Mouse (Mus musculus): Measurements from ENCODE around the gene Tgif1. TPM values are rescaled to one million over a fixed set of nuclear protein-coding genes. Genes with fewer than 3 reads are reported as not detected.

The Tgif1 gene
- total RNA-seq, 1 experiment: 74.6 TPM

DNA sequence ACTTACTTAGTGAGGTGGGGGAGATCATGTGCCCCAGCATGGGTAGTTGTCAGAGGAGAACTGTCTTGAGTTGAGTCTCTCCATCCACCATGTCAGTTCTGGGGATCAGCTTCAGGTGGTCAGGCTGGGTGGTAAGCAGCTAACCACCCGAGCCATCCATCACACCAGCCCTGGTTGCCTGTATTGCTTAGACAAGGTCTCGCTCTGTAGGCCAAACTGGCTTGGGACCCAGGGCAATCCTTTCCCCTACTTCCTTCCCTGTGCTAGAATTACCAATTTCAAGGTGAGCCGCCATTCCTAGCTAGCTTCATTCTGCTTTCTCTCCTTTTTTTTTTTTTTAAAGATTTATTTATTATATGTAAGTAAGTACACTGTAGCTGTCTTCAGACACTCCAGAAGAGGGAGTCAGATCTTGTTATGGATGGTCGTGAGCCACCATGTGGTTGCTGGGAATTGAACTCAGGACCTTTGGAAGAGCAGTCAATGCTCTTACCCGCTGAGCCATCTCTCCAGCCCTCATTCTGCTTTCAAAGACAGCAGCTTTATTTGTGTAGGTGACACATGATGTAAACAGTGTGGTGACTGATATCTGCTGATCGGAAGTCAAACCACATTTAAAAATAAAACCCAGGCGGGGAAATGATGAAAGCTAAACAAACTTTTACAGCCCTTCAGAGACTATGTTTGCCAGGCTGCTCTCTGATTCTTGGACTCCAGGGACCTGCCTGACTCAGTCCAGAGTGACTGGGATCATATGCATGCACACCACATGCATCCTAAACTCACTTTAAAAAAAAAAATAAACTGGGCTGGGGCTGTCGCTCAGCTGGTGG, 56.2 kb downstream of the Tgif1 start:
- no peak for DNase-seq (ENCODE audit: low read depth, low spot score)
- no peak overlapping the region for H3K9ac ChIP-seq (ENCODE audit: insufficient read depth, low read depth, low read length, poor library complexity, severe bottlenecking)
- H3K27ac ChIP-seq (ENCODE audit: insufficient read depth, low read depth, low read length, poor library complexity, severe bottlenecking): no peak overlapping the region
- TF ChIP-seq MAFK (IDR thresholded peaks at IDR 0.05; ENCODE audit: insufficient read depth, low read depth, low read length) (no peak), ZNF384 (IDR thresholded peaks at IDR 0.05; ENCODE audit: low read depth, low read length) (no peak), HCFC1 (IDR thresholded peaks at IDR 0.05; ENCODE audit: borderline replicate concordance, insufficient read depth, low read length) (no peak), CHD2 (IDR thresholded peaks at IDR 0.05; ENCODE audit: low read depth, low read length) (no peak), ZC3H11A (IDR thresholded peaks at IDR 0.05; ENCODE audit: borderline replicate concordance, low read depth, low read length) (no peak)
- in situ Hi-C loops (cut with MboI; ENCODE audit: low sequenced_read_pairs in 2 of 2, unreplicated experiment in 2 of 2): no loop called here
- no peak overlapping the region for H3K4me3 ChIP-seq (ENCODE audit: insufficient read depth in 1 of 2, low read depth in 1 of 2, low read length in 2 of 2, poor library complexity in 1 of 2, severe bottlenecking in 1 of 2)
- H3K9me3 ChIP-seq (ENCODE audit: control insufficient read depth, insufficient read depth, low read depth, low read length): no peaks in the 10 kb centered on the region
- peaks cover 0 to 9% of the 10 kb centered on the region in 2 experiments; a peak in 3 of 4 replicates for H3K4me1 ChIP-seq (ENCODE audit: control insufficient read depth in 2 of 2, insufficient read depth in 2 of 2, low read length in 2 of 2, poor library complexity in 1 of 2)
- H3K36me3 ChIP-seq (ENCODE audit: control insufficient read depth, insufficient read depth, low read length, poor library complexity, severe bottlenecking): peaks cover 4% of the 10 kb centered on the region

GRCm38 (mm10) chr17:70795196-70795595, 58.1 kb downstream of the Tgif1 start:
- no peak overlapping the region for H3K27ac ChIP-seq (ENCODE audit: insufficient read depth, low read depth, low read length, poor library complexity, severe bottlenecking)
- no peak for DNase-seq (ENCODE audit: low read depth, low spot score)
- no peak overlapping the region for H3K9ac ChIP-seq (ENCODE audit: insufficient read depth, low read depth, low read length, poor library complexity, severe bottlenecking)

DNA sequence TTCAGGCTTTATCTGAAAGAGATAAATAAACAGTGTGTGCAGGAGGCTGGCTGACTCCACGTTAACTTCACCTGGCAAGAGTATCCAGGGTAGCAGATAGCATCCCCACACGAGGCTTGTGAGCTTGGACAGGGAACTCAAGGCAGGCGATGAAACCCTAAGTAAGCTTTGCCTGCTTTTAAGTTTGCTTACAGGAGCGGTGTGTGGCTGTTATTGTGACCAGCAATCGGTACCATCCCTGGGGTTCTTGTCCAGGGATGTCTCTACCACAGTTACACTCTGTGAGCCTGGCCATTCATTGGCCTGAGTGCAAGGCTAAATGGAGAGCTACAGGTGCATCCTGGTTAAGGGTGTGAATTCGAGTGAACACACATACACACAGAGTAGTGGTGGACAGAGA, 58.6 kb downstream of the Tgif1 start:
- no peaks in the 10 kb centered on the region; the same call in 1 of the 2 replicates for H3K36me3 ChIP-seq (ENCODE audit: control insufficient read depth, insufficient read depth, low read length, poor library complexity, severe bottlenecking)
- no peak for DNase-seq (ENCODE audit: low read depth, low spot score)
- H3K9me3 ChIP-seq (ENCODE audit: control insufficient read depth, insufficient read depth, low read depth, low read length): no peaks in the 10 kb centered on the region
- TF ChIP-seq CHD2 (IDR thresholded peaks at IDR 0.05; ENCODE audit: low read depth, low read length) (no peak), HCFC1 (IDR thresholded peaks at IDR 0.05; ENCODE audit: borderline replicate concordance, insufficient read depth, low read length) (no peak), ZNF384 (IDR thresholded peaks at IDR 0.05; ENCODE audit: low read depth, low read length) (no peak), MAFK (IDR thresholded peaks at IDR 0.05; ENCODE audit: insufficient read depth, low read depth, low read length) (no peak)
- H3K9ac ChIP-seq (ENCODE audit: insufficient read depth, low read depth, low read length, poor library complexity, severe bottlenecking): no peak overlapping the region
- in situ Hi-C loops (cut with MboI; ENCODE audit: low sequenced_read_pairs in 2 of 2, unreplicated experiment in 2 of 2): no loop called here
- no peak overlapping the region for H3K4me3 ChIP-seq (ENCODE audit: insufficient read depth in 1 of 2, low read depth in 1 of 2, low read length in 2 of 2, poor library complexity in 1 of 2, severe bottlenecking in 1 of 2)
- peaks cover 0 to 11% of the 10 kb centered on the region in 2 experiments; a peak in 3 of 4 replicates for H3K4me1 ChIP-seq (ENCODE audit: control insufficient read depth in 2 of 2, insufficient read depth in 2 of 2, low read length in 2 of 2, poor library complexity in 1 of 2)
- no peak overlapping the region for H3K27ac ChIP-seq (ENCODE audit: insufficient read depth, low read depth, low read length, poor library complexity, severe bottlenecking)

More at GRCm38 (mm10) chr17:70795196-70795595, 58.1 kb downstream of the Tgif1 start:
- in situ Hi-C loops (cut with MboI; ENCODE audit: low sequenced_read_pairs in 2 of 2, unreplicated experiment in 2 of 2): no loop called here
- Histone ChIP-seq H3K9me3 (ENCODE audit: control insufficient read depth, insufficient read depth, low read depth, low read length) (no peaks in the 10 kb centered on the region), H3K36me3 (ENCODE audit: control insufficient read depth, insufficient read depth, low read length, poor library complexity, severe bottlenecking) (peaks cover 4% of the 10 kb centered on the region), H3K4me1 (ENCODE audit: control insufficient read depth in 2 of 2, insufficient read depth in 2 of 2, low read length in 2 of 2, poor library complexity in 1 of 2) (peaks cover 0 to 11% of the 10 kb centered on the region in 2 experiments; a peak in 3 of 4 replicates), H3K4me3 (ENCODE audit: insufficient read depth in 1 of 2, low read depth in 1 of 2, low read length in 2 of 2, poor library complexity in 1 of 2, severe bottlenecking in 1 of 2) (no peak overlapping the region)
- no peak for TF ChIP-seq ZC3H11A (IDR thresholded peaks at IDR 0.05; ENCODE audit: borderline replicate concordance, low read depth, low read length)
- TF ChIP-seq MAFK (IDR thresholded peaks at IDR 0.05; ENCODE audit: insufficient read depth, low read depth, low read length): no peak
- TF ChIP-seq ZNF384 (IDR thresholded peaks at IDR 0.05; ENCODE audit: low read depth, low read length): no peak
- no peak for TF ChIP-seq CHD2 (IDR thresholded peaks at IDR 0.05; ENCODE audit: low read depth, low read length)
- no peak for TF ChIP-seq HCFC1 (IDR thresholded peaks at IDR 0.05; ENCODE audit: borderline replicate concordance, insufficient read depth, low read length)

GRCm38 (mm10) chr17:70794291-70794690, 59.1 kb downstream of the Tgif1 start:
- TF ChIP-seq ZNF384 (IDR thresholded peaks at IDR 0.05; ENCODE audit: low read depth, low read length) (no peak), MAFK (IDR thresholded peaks at IDR 0.05; ENCODE audit: insufficient read depth, low read depth, low read length) (no peak), CHD2 (IDR thresholded peaks at IDR 0.05; ENCODE audit: low read depth, low read length) (no peak), HCFC1 (IDR thresholded peaks at IDR 0.05; ENCODE audit: borderline replicate concordance, insufficient read depth, low read length) (no peak), ZC3H11A (IDR thresholded peaks at IDR 0.05; ENCODE audit: borderline replicate concordance, low read depth, low read length) (no peak)
- no peaks in the 10 kb centered on the region; the same call in 1 of the 2 replicates for H3K36me3 ChIP-seq (ENCODE audit: control insufficient read depth, insufficient read depth, low read length, poor library complexity, severe bottlenecking)
- H3K4me1 ChIP-seq (ENCODE audit: control insufficient read depth in 2 of 2, insufficient read depth in 2 of 2, low read length in 2 of 2, poor library complexity in 1 of 2): peaks cover 0 to 11% of the 10 kb centered on the region in 2 experiments; a peak in 3 of 4 replicates
- no peak for DNase-seq (ENCODE audit: low read depth, low spot score)
- no peak overlapping the region for H3K27ac ChIP-seq (ENCODE audit: insufficient read depth, low read depth, low read length, poor library complexity, severe bottlenecking)
- H3K9me3 ChIP-seq (ENCODE audit: control insufficient read depth, insufficient read depth, low read depth, low read length): no peaks in the 10 kb centered on the region
- H3K4me3 ChIP-seq (ENCODE audit: insufficient read depth in 1 of 2, low read depth in 1 of 2, low read length in 2 of 2, poor library complexity in 1 of 2, severe bottlenecking in 1 of 2): no peak overlapping the region
- in situ Hi-C loops (cut with MboI; ENCODE audit: low sequenced_read_pairs in 2 of 2, unreplicated experiment in 2 of 2): no loop called here
- no peak overlapping the region for H3K9ac ChIP-seq (ENCODE audit: insufficient read depth, low read depth, low read length, poor library complexity, severe bottlenecking)

Other genes starting within 250 kb of the Tgif1 start
- 2.4 and 3.3 TPM in 2 replicates for gene Myom1, start 149.1 kb upstream of the Tgif1 start, total RNA-seq (2012; rRNA removed)
- 344 and 460 TPM in 2 replicates for gene Myl12a, start 149.3 kb upstream of the Tgif1 start, total RNA-seq (2012; rRNA removed)